11 mouse cellular contexts compared by ENCODE assay signal in genomic region chr2:146476001-146476400, GRCm38 (mm10).
"Had no signal": no experiment of that assay in that cellular context is flagged by ENCODE, and none has a peak within 500 bp of the region (broad histone marks: within the 10 kb centered on the region; RNA-seq: fewer than 3 reads in every experiment).

No protein-coding gene starts in this region.

- H3K4me1 ChIP-seq: midbrain, embryonic 13.5 days had no signal

- H3K9ac ChIP-seq: limb, embryonic 13.5 days; liver, embryonic 13.5 days; midbrain, embryonic 13.5 days; neural tube, embryonic 13.5 days had no signal

- H3K9me3 ChIP-seq: limb, embryonic 13.5 days; liver, embryonic 13.5 days; midbrain, embryonic 13.5 days; neural tube, embryonic 13.5 days had no signal

- H3K27me3 ChIP-seq: limb, embryonic 13.5 days; liver, embryonic 13.5 days; midbrain, embryonic 13.5 days; neural tube, embryonic 13.5 days had no signal

- DNase-seq: kidney, adult 18-20 months; kidney, postnatal 14 days; left cerebral cortex, postnatal 4 days; liver, embryonic 13.5 days; lung, adult 18-20 months; retina, postnatal 1 day; right cerebral cortex, postnatal 14 days; thymus, postnatal 36 days had no signal

- H3K4me3 ChIP-seq: limb, embryonic 13.5 days; liver, embryonic 13.5 days; midbrain, embryonic 13.5 days; neural tube, embryonic 13.5 days had no signal

- H3K27ac ChIP-seq: limb, embryonic 13.5 days; liver, embryonic 13.5 days; midbrain, embryonic 13.5 days; neural tube, embryonic 13.5 days had no signal

- H3K36me3 ChIP-seq: neural tube, embryonic 13.5 days had no signal

- H3K4me2 ChIP-seq: limb, embryonic 13.5 days; liver, embryonic 13.5 days; midbrain, embryonic 13.5 days; neural tube, embryonic 13.5 days had no signal

- ATAC-seq: midbrain, embryonic 13.5 days had no signal
